Mouse (Mus musculus) megakaryocyte, adult 5-6 weeks (primary cell): ENCODE data around the gene Slc24a4. TPM values are rescaled to one million over a fixed set of nuclear protein-coding genes. Genes with fewer than 3 reads are reported as not detected.

ENCODE experiments used
- ATAC-seq: 2 replicates; pipeline ENCODE4 v1.8.0; 2016; ENCODE audit warnings: mild to moderate bottlenecking, inconsistent platforms; ENCODE audit not compliant: poor library complexity, severe bottlenecking
- total RNA-seq, 2 experiments: library from RNA; stranded (forward) in 1 of 2; stranded (reverse) in 1 of 2; fragments of 153-499, 151-499 nt in 1 of 2; fragments of 221-1000, 200-1000 nt in 1 of 2; gene quantifications; 2 replicates each; pipeline versions ENCODE4 v1.2.3 to v1.2.4; 2015 to 2017

The Slc24a4 gene
- total RNA-seq, 2 experiments from 2014 or later, result not detected

- ATAC-seq, result no peak
Measured at GRCm38 (mm10) chr12:102283483-102284266, 155.1 kb downstream of the Slc24a4 start.

DNA sequence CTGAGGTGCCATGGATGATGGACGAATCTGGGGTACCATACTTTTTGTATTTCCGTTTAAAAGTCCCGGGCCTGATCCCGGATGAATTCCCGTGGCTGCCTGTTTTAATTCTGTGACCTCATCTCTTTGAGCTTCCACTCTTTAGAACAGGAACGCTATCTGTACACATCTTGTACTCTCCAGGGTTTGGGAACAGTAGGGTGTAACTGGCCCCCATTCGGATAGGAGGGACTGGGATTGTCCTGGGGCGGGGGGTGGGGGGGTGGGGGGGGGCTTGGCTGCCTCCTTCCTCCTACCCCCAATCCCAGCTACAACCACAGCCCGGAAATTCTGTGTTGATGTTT lies 155.7 kb downstream of the Slc24a4 start:
- ATAC-seq, result no peak

DNA sequence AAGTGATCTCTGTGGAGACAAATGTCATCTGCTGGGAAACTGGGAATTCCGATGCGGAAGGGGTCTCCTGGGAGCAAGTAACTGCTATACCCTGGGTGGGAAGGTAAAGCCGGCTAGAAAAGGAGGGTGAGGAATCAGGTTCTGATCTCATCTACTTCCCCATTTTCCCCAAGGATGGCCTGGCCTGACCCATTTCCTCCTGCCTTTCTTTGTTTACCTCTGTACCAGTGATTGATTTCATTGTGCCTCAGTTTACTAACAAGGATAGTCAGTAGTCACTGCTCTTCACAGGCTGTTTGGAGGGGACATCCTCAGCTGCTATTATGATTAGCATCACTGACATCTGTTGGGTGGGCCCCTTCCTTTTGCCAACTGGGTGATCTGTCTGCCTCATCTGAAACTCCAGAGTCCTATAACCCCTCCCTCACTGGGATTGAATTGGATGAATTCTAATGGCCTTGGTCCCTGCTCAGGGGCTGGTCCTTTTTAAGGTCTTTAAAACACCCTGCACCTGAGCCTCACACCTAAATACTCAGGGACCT lies 156.2 kb downstream of the Slc24a4 start:
- ATAC-seq, result no peak

DNA sequence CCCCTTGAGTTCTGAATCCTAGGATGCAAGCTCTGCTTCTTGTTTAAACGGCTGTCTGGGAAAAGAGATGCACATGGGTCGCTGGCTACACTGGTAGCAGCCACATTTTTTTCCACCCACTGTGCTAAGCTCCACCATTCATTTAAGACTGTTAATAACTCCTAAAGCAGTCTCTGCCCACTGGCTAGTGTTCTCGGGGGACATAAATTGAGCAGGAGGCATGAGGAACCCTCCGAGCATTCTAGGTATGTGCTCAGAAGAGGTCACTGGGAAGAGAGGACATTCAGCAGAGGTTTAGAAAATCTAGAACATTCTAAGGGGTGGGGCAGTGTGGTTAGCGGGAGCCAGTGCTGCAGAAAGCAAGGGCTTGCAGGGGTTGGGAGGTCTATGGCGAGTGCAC lies 156.8 kb downstream of the Slc24a4 start:
- no peak for ATAC-seq

DNA sequence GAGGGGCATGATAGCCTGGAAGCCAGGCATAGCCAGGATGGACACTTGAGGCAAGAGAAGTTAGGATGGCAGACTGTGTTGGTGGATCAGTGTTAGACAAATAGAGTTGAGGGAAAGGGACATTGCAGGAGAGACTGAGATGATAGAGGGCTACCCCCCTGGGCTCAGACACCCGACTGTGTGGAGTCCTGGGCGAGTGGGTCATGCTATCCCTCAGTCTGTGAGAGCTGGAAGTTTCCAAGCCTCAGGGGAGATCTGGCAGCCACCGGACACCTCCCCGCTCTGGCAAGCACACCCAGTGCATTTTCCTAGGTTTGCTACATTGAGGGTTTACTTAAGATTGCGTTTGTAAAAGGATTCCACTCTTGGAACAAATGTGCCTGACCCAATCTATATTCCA lies 157.2 kb downstream of the Slc24a4 start:
- no peak for ATAC-seq

DNA sequence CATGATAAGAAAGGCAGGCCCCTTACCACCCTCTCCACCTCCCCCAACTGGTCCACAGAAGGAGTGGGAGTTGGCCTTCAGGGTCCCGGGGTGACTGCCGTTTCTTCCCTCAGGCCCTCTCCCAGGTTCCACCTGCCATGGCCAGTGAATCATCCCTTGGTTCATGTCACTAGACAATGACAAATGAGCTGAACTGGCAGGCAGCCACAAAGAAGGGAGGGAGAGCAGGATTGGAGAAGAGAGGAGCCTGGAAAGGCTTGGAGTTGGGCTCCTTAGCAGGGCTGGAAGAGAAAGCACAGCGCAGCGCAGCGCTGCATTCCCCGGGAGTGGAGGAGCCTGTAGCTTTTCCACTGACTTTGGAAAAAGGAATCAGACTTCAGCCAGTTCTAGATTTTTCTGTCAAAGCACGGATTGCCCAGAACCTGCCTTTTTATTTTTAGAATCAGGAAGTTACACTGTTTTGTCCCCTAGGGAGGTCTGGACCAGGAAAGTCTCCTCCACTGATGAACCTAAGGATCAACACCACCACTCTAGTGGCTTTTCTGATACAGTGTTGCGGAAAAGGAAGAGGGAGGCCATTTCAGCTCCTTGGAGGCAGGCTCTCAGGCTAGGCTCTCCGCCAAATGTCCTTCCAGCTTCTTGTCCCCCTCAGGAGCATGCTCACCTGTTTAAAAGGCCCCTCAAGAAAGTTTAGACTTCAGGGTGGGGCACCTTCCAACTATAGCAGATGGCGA lies 158.3 kb downstream of the Slc24a4 start:
- ATAC-seq, result no peak

DNA sequence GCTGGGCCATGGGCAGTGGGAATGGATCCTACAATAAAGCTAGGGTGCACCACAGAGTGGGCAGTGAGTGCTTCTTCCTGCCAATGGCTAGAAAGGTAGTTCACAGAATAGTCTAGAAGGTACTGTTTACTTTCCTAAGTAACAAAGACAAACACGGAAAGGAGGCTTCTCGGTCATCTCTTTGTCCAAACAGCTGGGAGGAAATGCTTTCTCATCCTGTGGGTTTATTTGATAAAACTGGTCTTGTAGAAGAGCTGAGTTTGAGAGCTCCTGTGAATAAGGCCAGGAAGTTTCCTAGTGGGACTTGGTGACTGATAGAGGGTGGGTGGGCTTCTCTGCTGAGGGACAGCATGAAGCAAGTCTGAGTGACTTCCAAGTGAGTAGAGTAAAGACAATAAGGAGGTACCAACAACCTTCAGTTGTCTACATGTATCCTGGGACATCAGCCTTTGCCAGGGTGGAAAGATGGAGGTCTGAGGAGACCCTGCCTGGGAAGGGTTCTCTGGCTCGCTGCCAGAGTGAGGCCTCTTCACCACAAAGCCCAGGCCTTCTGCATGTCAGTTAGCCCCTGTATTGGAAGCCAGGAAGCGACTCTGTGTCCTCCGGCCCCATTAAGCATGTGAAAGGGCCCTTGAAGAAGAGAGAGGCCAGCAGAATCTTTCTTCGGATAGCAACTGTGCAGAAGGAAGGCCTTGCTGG lies 159.5 kb downstream of the Slc24a4 start:
- ATAC-seq, result no peak

DNA sequence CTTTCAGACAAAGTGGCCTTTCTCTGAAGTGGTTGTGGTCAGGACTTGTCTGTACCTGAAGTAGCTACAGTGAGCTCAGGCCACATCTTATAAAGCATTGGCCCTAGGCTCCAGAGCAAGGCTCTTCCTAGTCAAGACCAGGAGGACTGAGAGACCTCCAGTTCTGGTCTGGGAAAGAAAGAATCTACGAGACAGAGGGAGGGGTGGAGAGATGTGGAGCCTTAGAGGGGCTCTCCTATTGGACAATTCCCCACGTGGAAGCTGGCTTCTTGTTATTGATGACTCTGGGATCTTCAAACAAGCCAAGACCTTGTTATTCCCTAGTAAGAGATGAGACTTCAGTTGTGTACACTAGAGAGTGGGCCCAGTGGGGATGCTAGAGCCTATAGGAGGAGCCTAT lies 160.3 kb downstream of the Slc24a4 start:
- ATAC-seq, result no peak

- ATAC-seq, result no peak
Measured at GRCm38 (mm10) chr12:102289568-102289967, 161.0 kb downstream of the Slc24a4 start.

GRCm38 (mm10) chr12:102290662-102291061 lies 162.1 kb downstream of the Slc24a4 start:
- ATAC-seq, result peak; percentile 59

GRCm38 (mm10) chr12:102291686-102292085 lies 163.2 kb downstream of the Slc24a4 start:
- no peak for ATAC-seq

GRCm38 (mm10) chr12:102292501-102293215 lies 164.1 kb downstream of the Slc24a4 start:
- ATAC-seq, result no peak

GRCm38 (mm10) chr12:102294634-102295033 lies 166.1 kb downstream of the Slc24a4 start:
- no peak for ATAC-seq

DNA sequence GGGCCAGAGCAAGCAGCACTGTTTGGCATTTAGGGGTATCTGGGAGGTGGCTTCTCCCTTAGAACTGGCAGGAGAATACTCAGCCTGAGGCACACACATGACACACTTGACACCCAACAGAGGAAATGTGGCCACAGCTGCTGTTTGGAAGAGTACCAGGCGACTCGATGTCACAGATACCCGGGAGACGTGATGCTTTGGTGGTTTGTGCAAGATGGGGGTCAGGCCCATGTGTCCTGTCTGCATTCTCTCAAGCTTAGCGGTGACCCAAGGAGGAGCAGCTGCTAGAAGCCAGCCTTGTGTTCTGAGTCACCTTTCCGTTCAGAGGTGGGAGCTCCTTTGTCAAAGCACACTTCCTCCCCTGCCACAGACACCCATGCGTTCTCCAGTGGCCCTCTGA lies 166.7 kb downstream of the Slc24a4 start:
- peak; percentile 47 for ATAC-seq

DNA sequence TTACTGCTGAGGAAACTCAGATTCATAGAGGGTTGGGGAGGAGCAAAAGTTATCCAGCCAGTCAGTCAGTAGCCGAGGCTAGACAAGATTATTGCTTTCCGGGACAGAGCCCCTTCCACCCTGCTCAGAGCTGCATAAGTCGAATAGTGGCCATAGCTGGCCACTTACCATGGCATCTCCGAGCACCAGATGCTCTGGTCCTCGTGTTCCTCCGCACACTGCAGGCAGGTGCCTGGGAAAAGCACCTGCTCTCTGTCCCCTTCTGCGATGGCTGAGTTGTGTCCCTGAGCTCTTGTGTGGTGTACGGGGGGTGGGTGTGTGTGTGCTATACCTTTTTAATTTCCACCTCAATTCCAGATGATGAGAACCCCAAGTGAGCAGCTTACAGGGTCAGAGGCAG lies 167.1 kb downstream of the Slc24a4 start:
- no peak for ATAC-seq

DNA sequence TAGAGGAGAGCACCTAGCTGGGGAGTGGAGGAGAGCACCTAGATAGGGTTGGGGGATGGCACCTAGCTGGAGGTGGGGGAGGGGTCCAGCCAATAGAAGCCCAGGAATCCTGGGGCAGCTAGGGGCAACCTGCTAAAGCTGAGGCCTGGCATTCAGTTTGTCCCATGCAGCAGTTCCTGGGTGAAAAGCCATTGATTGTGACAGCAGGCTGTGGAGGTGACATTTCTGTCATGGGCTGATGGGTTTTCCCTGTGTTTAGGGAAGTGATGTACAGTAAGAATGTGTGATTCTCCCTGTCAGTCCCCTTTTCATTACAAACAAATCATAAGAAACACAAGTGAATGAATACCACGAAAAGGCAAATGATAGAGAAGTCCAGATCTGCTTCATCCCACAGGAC lies 167.8 kb downstream of the Slc24a4 start:
- ATAC-seq, result no peak

DNA sequence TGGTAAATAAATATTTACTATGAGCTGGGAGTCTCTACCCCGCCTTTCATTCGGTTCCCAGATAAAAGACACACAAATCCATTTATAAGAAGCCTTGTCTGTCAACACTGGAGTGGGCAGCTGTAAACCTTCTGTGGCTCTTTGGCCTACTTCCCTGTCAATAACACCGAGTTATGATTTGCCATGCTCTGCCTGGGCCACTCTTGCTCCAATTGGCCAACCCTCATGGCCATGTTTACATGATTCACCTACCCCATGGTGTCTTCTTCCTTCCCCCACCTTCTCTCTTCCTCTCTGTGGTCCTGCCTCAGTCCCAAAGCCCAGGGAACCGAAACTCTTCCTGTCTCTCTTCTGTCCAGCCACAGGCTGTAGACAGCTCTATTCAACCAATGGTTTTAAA lies 168.4 kb downstream of the Slc24a4 start:
- ATAC-seq, result peak; percentile 78

GRCm38 (mm10) chr12:102299209-102299608 lies 170.7 kb downstream of the Slc24a4 start:
- ATAC-seq, result no peak

GRCm38 (mm10) chr12:102301585-102301984 lies 173.1 kb downstream of the Slc24a4 start:
- no peak for ATAC-seq

GRCm38 (mm10) chr12:102302322-102302721 lies 173.8 kb downstream of the Slc24a4 start:
- peak; percentile 88 for ATAC-seq

DNA sequence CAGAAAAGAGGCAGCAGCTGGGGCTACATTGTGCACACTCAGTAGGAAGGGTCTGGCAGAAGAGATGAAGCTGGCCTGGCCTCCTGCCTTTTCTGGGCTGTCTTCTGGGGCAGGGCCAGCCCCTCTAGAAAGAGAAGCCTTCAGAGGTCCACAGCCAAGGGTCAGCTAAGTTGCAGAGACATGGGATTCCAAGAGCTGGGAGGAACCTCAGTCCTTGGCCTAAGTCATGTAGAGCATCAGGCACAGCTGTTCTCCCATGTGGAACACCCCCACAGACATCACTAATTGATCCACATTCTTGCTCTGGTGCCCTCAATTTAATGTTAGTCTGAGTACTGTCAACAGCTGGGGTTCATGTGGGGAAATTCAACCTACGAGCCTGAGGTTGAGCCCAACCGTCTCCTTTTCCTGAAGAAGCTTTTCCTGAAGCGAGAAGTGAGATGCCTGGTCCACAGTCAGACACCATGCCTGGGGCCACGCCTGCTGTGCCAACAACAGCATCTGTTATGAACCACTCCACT lies 174.4 kb downstream of the Slc24a4 start:
- no peak for ATAC-seq
